Mouse (Mus musculus) midbrain, embryonic 16.5 days (tissue): ENCODE measurements at regions not wholly inside any gene's neighbourhood (a gene's known extent, or its start where the extent isn't known, plus 50 kb on each side); places are given as distances from the start of the nearest gene placed in this dataset.

Source experiments
- ATAC-seq: fragments of 200-750 bp; cut with Nextera tagmentation; 2 replicates; pipeline ENCODE4 v1.8.0; 2017; ENCODE audit warnings: moderate TSS enrichment
- H3K27ac ChIP-seq: fragments of 300-500 bp; sonication (generic); 2 replicates; pipeline ENCODE4 v1.5.1; 2014; ENCODE audit warnings: mild to moderate bottlenecking, low read length, mixed read lengths
- H3K27me3 ChIP-seq: fragments of 300-500 bp; sonication (generic); 2 replicates; pipeline ENCODE4 v1.6.1; 2014; ENCODE audit warnings: low read depth, low read length, mixed read lengths; ENCODE audit not compliant: control insufficient read depth, insufficient read depth
- H3K36me3 ChIP-seq: fragments of 300-500 bp; sonication (generic); 2 replicates; pipeline ENCODE4 v1.6.1; 2014; ENCODE audit warnings: mild to moderate bottlenecking, low read length, moderate library complexity, mixed read lengths; ENCODE audit not compliant: control insufficient read depth, insufficient read depth
- H3K4me1 ChIP-seq: fragments of 300-500 bp; sonication (generic); 2 replicates; pipeline ENCODE4 v1.6.1; 2014; ENCODE audit warnings: mild to moderate bottlenecking, low read length, mixed read lengths; ENCODE audit not compliant: control insufficient read depth, insufficient read depth
- H3K4me2 ChIP-seq: fragments of 300-500 bp; sonication (generic); 2 replicates; pipeline ENCODE4 v1.6.1; 2014; ENCODE audit warnings: mild to moderate bottlenecking, low read length, mixed read lengths
- H3K4me3 ChIP-seq: fragments of 300-500 bp; sonication (generic); 2 replicates; pipeline ENCODE4 v1.5.1; 2014; ENCODE audit warnings: low read depth, mild to moderate bottlenecking, low read length, moderate library complexity, mixed read lengths
- H3K9ac ChIP-seq: fragments of 300-500 bp; sonication (generic); 2 replicates; pipeline ENCODE4 v1.6.1; 2014; ENCODE audit warnings: low read depth, low read length, mixed read lengths
- H3K9me3 ChIP-seq: fragments of 300-500 bp; sonication (generic); replicated peaks from 2 replicates; pipeline ENCODE4 v1.6.1; 2014; ENCODE audit warnings: mild to moderate bottlenecking, low read length, mixed read lengths; ENCODE audit not compliant: control insufficient read depth, poor library complexity, severe bottlenecking
- WGBS: fragments of 180-500 bp; shearing (Covaris S2); extraction: QIAGEN DNeasy Blood & Tissue Kit; methylation state at CpG from one replicate; pipeline ENCODE4 v1.1.7; 2014; 5-methylcytosine and 5-hydroxymethylcytosine counted together

- ATAC-seq, result no peak
- 76% methylated on average over 12 of the region's 12 CpGs for WGBS
Measured at GRCm38 (mm10) chr12:69524337-69525035, 58.3 kb downstream of the Vcpkmt start.

GRCm38 (mm10) chr12:69519869-69520268 is 63.0 kb downstream of the Vcpkmt start:
- no peak for ATAC-seq
- 96% methylated on average over 2 of the region's 2 CpGs for WGBS
- Histone ChIP-seq H3K27me3 (no peaks in the 10 kb centered on the region), H3K4me3 (no peak overlapping the region), H3K9ac (no peak overlapping the region), H3K36me3 (no peaks in the 10 kb centered on the region), H3K4me2 (no peak overlapping the region), H3K4me1 (no peaks in the 10 kb centered on the region), H3K27ac (no peak overlapping the region), H3K9me3 (no peaks in the 10 kb centered on the region)

More at GRCm38 (mm10) chr12:69524337-69525035, 58.3 kb downstream of the Vcpkmt start:
- H3K4me2 ChIP-seq, result no peak overlapping the region
- H3K36me3 ChIP-seq, result no peaks in the 10 kb centered on the region
- H3K27ac ChIP-seq, result no peak overlapping the region
- H3K27me3 ChIP-seq, result no peaks in the 10 kb centered on the region
- H3K4me3 ChIP-seq, result no peak overlapping the region
- no peaks in the 10 kb centered on the region for H3K9me3 ChIP-seq
- H3K4me1 ChIP-seq, result no peaks in the 10 kb centered on the region
- H3K9ac ChIP-seq, result no peak overlapping the region

GRCm38 (mm10) chr12:69519028-69519427 is 63.8 kb downstream of the Vcpkmt start:
- Histone ChIP-seq H3K9ac (no peak overlapping the region), H3K4me1 (no peaks in the 10 kb centered on the region), H3K36me3 (no peaks in the 10 kb centered on the region), H3K27me3 (no peaks in the 10 kb centered on the region), H3K4me3 (no peak overlapping the region), H3K27ac (no peak overlapping the region), H3K4me2 (no peak overlapping the region), H3K9me3 (no peaks in the 10 kb centered on the region)
- 80% methylated on average over 2 of the region's 2 CpGs for WGBS
- ATAC-seq, result no peak

- Histone ChIP-seq H3K36me3 (no peaks in the 10 kb centered on the region), H3K4me3 (no peak overlapping the region), H3K4me2 (no peak overlapping the region), H3K9ac (no peak overlapping the region), H3K27ac (no peak overlapping the region), H3K9me3 (no peaks in the 10 kb centered on the region), H3K4me1 (no peaks in the 10 kb centered on the region), H3K27me3 (no peaks in the 10 kb centered on the region)
- ATAC-seq, result no peak
- 85% methylated on average over 3 of the region's 3 CpGs for WGBS
Measured at GRCm38 (mm10) chr12:69517616-69518015, 65.2 kb downstream of the Vcpkmt start.

- WGBS, result 86% methylated on average over 10 of the region's 10 CpGs
Measured at GRCm38 (mm10) chr12:69516314-69516916, 66.4 kb downstream of the Vcpkmt start.

GRCm38 (mm10) chr12:69515850-69516249 is 67.0 kb downstream of the Vcpkmt start:
- ATAC-seq, result no peak
- H3K9me3 ChIP-seq, result no peaks in the 10 kb centered on the region
- no peak overlapping the region for H3K27ac ChIP-seq
- no peak overlapping the region for H3K9ac ChIP-seq
- H3K4me3 ChIP-seq, result no peak overlapping the region
- H3K36me3 ChIP-seq, result no peaks in the 10 kb centered on the region
- no peaks in the 10 kb centered on the region for H3K27me3 ChIP-seq
- H3K4me1 ChIP-seq, result no peaks in the 10 kb centered on the region
- H3K4me2 ChIP-seq, result no peak overlapping the region

More at GRCm38 (mm10) chr12:69516314-69516916, 66.4 kb downstream of the Vcpkmt start:
- ATAC-seq, result no peak
- no peak overlapping the region for H3K4me3 ChIP-seq
- H3K36me3 ChIP-seq, result no peaks in the 10 kb centered on the region
- H3K9ac ChIP-seq, result no peak overlapping the region
- no peak overlapping the region for H3K4me2 ChIP-seq
- no peak overlapping the region for H3K27ac ChIP-seq
- H3K27me3 ChIP-seq, result no peaks in the 10 kb centered on the region
- no peaks in the 10 kb centered on the region for H3K4me1 ChIP-seq
- no peaks in the 10 kb centered on the region for H3K9me3 ChIP-seq

- Histone ChIP-seq H3K36me3 (no peaks in the 10 kb centered on the region), H3K4me1 (no peaks in the 10 kb centered on the region), H3K9me3 (no peaks in the 10 kb centered on the region), H3K27ac (no peak overlapping the region), H3K4me2 (no peak overlapping the region), H3K4me3 (no peak overlapping the region), H3K9ac (no peak overlapping the region), H3K27me3 (no peaks in the 10 kb centered on the region)
- ATAC-seq, result no peak
- 63% methylated on average over 9 of the region's 9 CpGs for WGBS
Measured at GRCm38 (mm10) chr12:69515117-69515516, 67.7 kb downstream of the Vcpkmt start.

GRCm38 (mm10) chr12:69513166-69513565 is 69.7 kb downstream of the Vcpkmt start:
- 74% methylated on average over 4 of the region's 4 CpGs for WGBS
- H3K4me3 ChIP-seq, result no peak overlapping the region
- no peaks in the 10 kb centered on the region for H3K4me1 ChIP-seq
- H3K27ac ChIP-seq, result no peak overlapping the region
- no peak overlapping the region for H3K9ac ChIP-seq
- H3K4me2 ChIP-seq, result no peak overlapping the region
- ATAC-seq, result no peak
- H3K27me3 ChIP-seq, result no peaks in the 10 kb centered on the region
- no peaks in the 10 kb centered on the region for H3K36me3 ChIP-seq
- no peaks in the 10 kb centered on the region for H3K9me3 ChIP-seq

- Histone ChIP-seq H3K27ac (no peak overlapping the region), H3K27me3 (no peaks in the 10 kb centered on the region), H3K4me1 (no peaks in the 10 kb centered on the region), H3K9me3 (no peaks in the 10 kb centered on the region), H3K36me3 (no peaks in the 10 kb centered on the region), H3K4me2 (no peak overlapping the region), H3K4me3 (no peak overlapping the region), H3K9ac (no peak overlapping the region)
- no peak for ATAC-seq
- 35% methylated on average over 4 of the region's 4 CpGs for WGBS
Measured at GRCm38 (mm10) chr12:69510736-69511135, 72.1 kb downstream of the Vcpkmt start.
